Mouse (Mus musculus) megakaryocyte, embryonic 14.5 days (primary cell): ENCODE measurements around the gene Cdc14a. TPM values are rescaled to one million over a fixed set of nuclear protein-coding genes. Genes with fewer than 3 reads are reported as not detected.

Experiments
- H3K27me3 ChIP-seq: replicated peaks from 2 replicates; pipeline ENCODE3; 2012; ENCODE audit warnings: inconsistent platforms
- H3K36me3 ChIP-seq: replicated peaks from 2 replicates; pipeline ENCODE3; 2012; ENCODE audit warnings: low read length, inconsistent platforms, mixed read lengths
- H3K4me1 ChIP-seq: 2 replicates; pipeline ENCODE4 v1.6.1; 2012; ENCODE audit warnings: inconsistent platforms
- H3K4me3 ChIP-seq: replicated peaks from 2 replicates; pipeline ENCODE3; 2012; ENCODE audit warnings: moderate library complexity, mild to moderate bottlenecking, inconsistent platforms
- H3K9me3 ChIP-seq: 2 replicates; pipeline ENCODE4 v1.6.1; 2012; ENCODE audit warnings: inconsistent platforms
- FLI1 ChIP-seq: IDR thresholded peaks from 2 replicates; pipeline ENCODE4 v1.6.1; 2012; ENCODE audit warnings: low read length, inconsistent platforms, mixed read lengths
- GATA1 ChIP-seq: IDR thresholded peaks from 3 replicates; pipeline ENCODE4 v1.6.1; 2012; ENCODE audit warnings: mixed read lengths, low read length, inconsistent platforms, borderline replicate concordance
- polyA plus RNA-seq: library from polyadenylated mRNA; stranded (reverse); fragments of >175 nt; gene quantifications from 2 replicates; pipeline ENCODE4 v1.2.3, GENCODE M21; 2012; ENCODE audit warnings: low replicate concordance; ENCODE audit not compliant: insufficient read depth

Cdc14a gene
- polyA plus RNA-seq, 1 experiment = 0.91 TPM

- H3K27me3 ChIP-seq = no peaks in the 10 kb centered on the region
- TF ChIP-seq GATA1 (no peak), FLI1 (no peak)
- no peak overlapping the region for H3K4me3 ChIP-seq
- no peaks in the 10 kb centered on the region for H3K4me1 ChIP-seq
- H3K36me3 ChIP-seq = no peaks in the 10 kb centered on the region
- H3K9me3 ChIP-seq = 0 out of 2 replicates have a peak, but pooled peaks cover 6% of the 10 kb centered on the region
Observed at GRCm38 (mm10) chr3:116236856-116237255, 187.0 kb downstream of the Cdc14a start.

- 0 out of 2 replicates have a peak, but pooled peaks cover 6% of the 10 kb centered on the region for H3K9me3 ChIP-seq
- H3K4me1 ChIP-seq = no peaks in the 10 kb centered on the region
- TF ChIP-seq GATA1 (no peak), FLI1 (no peak)
- H3K27me3 ChIP-seq = peaks cover 3% of the 10 kb centered on the region
- H3K36me3 ChIP-seq = no peaks in the 10 kb centered on the region
- no peak overlapping the region for H3K4me3 ChIP-seq
Observed at GRCm38 (mm10) chr3:116233515-116233914, 190.3 kb downstream of the Cdc14a start.

GRCm38 (mm10) chr3:116232763-116233162, 191.1 kb downstream of the Cdc14a start:
- H3K36me3 ChIP-seq = no peaks in the 10 kb centered on the region
- H3K9me3 ChIP-seq = 0 out of 2 replicates have a peak, but pooled peaks cover 5% of the 10 kb centered on the region
- no peak overlapping the region for H3K4me3 ChIP-seq
- TF ChIP-seq GATA1 = no peak
- no peak for TF ChIP-seq FLI1
- H3K4me1 ChIP-seq = no peaks in the 10 kb centered on the region
- H3K27me3 ChIP-seq = peaks cover 3% of the 10 kb centered on the region

- Histone ChIP-seq H3K4me1 (no peaks in the 10 kb centered on the region), H3K36me3 (no peaks in the 10 kb centered on the region), H3K4me3 (no peak overlapping the region), H3K9me3 (no peaks in the 10 kb centered on the region), H3K27me3 (peaks cover 3% of the 10 kb centered on the region)
- TF ChIP-seq FLI1 = no peak
Observed at GRCm38 (mm10) chr3:116229336-116229735, 194.5 kb downstream of the Cdc14a start.

- Histone ChIP-seq H3K27me3 (peaks cover 3% of the 10 kb centered on the region), H3K36me3 (no peaks in the 10 kb centered on the region), H3K9me3 (no peaks in the 10 kb centered on the region), H3K4me1 (no peaks in the 10 kb centered on the region), H3K4me3 (no peak overlapping the region)
- TF ChIP-seq GATA1 (no peak), FLI1 (no peak)
Observed at GRCm38 (mm10) chr3:116228360-116229245, 195.2 kb downstream of the Cdc14a start.

GRCm38 (mm10) chr3:116227383-116227782, 196.4 kb downstream of the Cdc14a start:
- Histone ChIP-seq H3K4me3 (no peak overlapping the region), H3K9me3 (no peaks in the 10 kb centered on the region), H3K36me3 (no peaks in the 10 kb centered on the region), H3K4me1 (no peaks in the 10 kb centered on the region), H3K27me3 (peaks cover 7% of the 10 kb centered on the region)
- TF ChIP-seq GATA1 (no peak), FLI1 (no peak)

GRCm38 (mm10) chr3:116226915-116227314, 196.9 kb downstream of the Cdc14a start:
- Histone ChIP-seq H3K4me3 (no peak overlapping the region), H3K4me1 (no peaks in the 10 kb centered on the region), H3K36me3 (no peaks in the 10 kb centered on the region), H3K27me3 (peaks cover 7% of the 10 kb centered on the region), H3K9me3 (no peaks in the 10 kb centered on the region)
- TF ChIP-seq FLI1 (no peak), GATA1 (no peak)

Other genes starting within 250 kb of the Cdc14a start
- 0.07 TPM in 1 of 2 replicates, not detected in the other for gene Gpr88, start 170.5 kb downstream of the Cdc14a start, polyA plus RNA-seq
- gene Rtca, start 84.2 kb upstream of the Cdc14a start, polyA plus RNA-seq = 39.0 and 44.2 TPM in 2 replicates
- 0.78 TPM in 1 of 2 replicates, not detected in the other for gene Dbt, start 89.0 kb upstream of the Cdc14a start, polyA plus RNA-seq
- gene Lrrc39, start 138.9 kb upstream of the Cdc14a start, polyA plus RNA-seq = 0.19 TPM in 1 of 2 replicates, not detected in the other
- gene Sass6, start 170.9 kb upstream of the Cdc14a start, polyA plus RNA-seq = 1.4 and 2.0 TPM in 2 replicates
- 0.64 and 6.4 TPM in 2 replicates for gene Trmt13, start 190.6 kb upstream of the Cdc14a start, polyA plus RNA-seq
- 7.1 TPM in 1 of 2 replicates, not detected in the other for gene Mfsd14a, start 238.6 kb upstream of the Cdc14a start, polyA plus RNA-seq